Mouse (Mus musculus): ENCODE measurements around the gene Cyb5r3.

- no peak for TF ChIP-seq CTCF (IDR thresholded peaks at IDR 0.05; ENCODE audit: control insufficient read depth, insufficient read depth, insufficient read length)
- no peak for TF ChIP-seq FOSL1 (IDR thresholded peaks at IDR 0.05; ENCODE audit: insufficient read depth, low read length, poor library complexity, severe bottlenecking)
- TF ChIP-seq CEBPB (IDR thresholded peaks at IDR 0.05; ENCODE audit: low read depth), result no peak
- TF ChIP-seq MYOD1 (IDR thresholded peaks at IDR 0.05; ENCODE audit: control insufficient read depth, insufficient read length, low read depth), result peak; percentile 10
- TF ChIP-seq USF1 (IDR thresholded peaks at IDR 0.05; ENCODE audit: low read depth), result no peak
- TF ChIP-seq MYOG (IDR thresholded peaks at IDR 0.05; ENCODE audit: control insufficient read depth, extremely low read depth, insufficient read length), result no peak
- no peak for TF ChIP-seq MAX (IDR thresholded peaks at IDR 0.05)
Measured at GRCm38 (mm10) chr15:83158587-83159160, 13.7 kb downstream of the Cyb5r3 start.

Measured in C2C12 (cell line).